Mouse (Mus musculus): Measurements from ENCODE around the gene Ccdc9.

- peak; percentile 17; the same call in 1 of the 2 replicates for TF ChIP-seq CTCF (IDR thresholded peaks at IDR 0.05; ENCODE audit: extremely low read depth, insufficient read length, insufficient replicate concordance, low read depth, low read length)
- TF ChIP-seq POLR2A (IDR thresholded peaks at IDR 0.05; ENCODE audit: low read depth, low read length) = no peak
Measured at GRCm38 (mm10) chr7:16314221-16314775, 27.7 kb upstream of the Ccdc9 start.
